Mouse (Mus musculus): ENCODE results near the gene Ap1b1. TPM values are rescaled to one million over a fixed set of nuclear protein-coding genes. Genes with fewer than 3 reads are reported as not detected.

The Ap1b1 gene
- polyA plus RNA-seq, 1 experiment from 2014 or later = 126 TPM

- H3K27ac ChIP-seq (ENCODE audit: low read depth, low read length) = peak overlapping the region; percentile 96
- H3K9ac ChIP-seq (ENCODE audit: low read depth, low read length) = peak overlapping the region; percentile 66
- no peaks in the 10 kb centered on the region for H3K9me3 ChIP-seq (ENCODE audit: control insufficient read depth, low read length)
- peak overlapping the region; percentile 41 for H3K4me3 ChIP-seq (ENCODE audit: low read depth, low read length)
- H3K4me2 ChIP-seq = peak overlapping the region; percentile 58
- H3K27me3 ChIP-seq (replicated peaks; ENCODE audit: control insufficient read depth, insufficient read depth, low read length) = no peaks in the 10 kb centered on the region
- DNase-seq (ENCODE audit: low spot score) (no peak), ATAC-seq (replicated peaks; ENCODE audit: low FRiP score) (peak; percentile 93)
- peaks cover 15% of the 10 kb centered on the region for H3K36me3 ChIP-seq (ENCODE audit: control insufficient read depth, insufficient read depth, low read length)
- peaks cover 31% of the 10 kb centered on the region for H3K4me1 ChIP-seq (replicated peaks; ENCODE audit: control insufficient read depth, insufficient read depth, low read length)
- WGBS = 49% methylated on average over 3 of the region's 3 CpGs
These were observed 22.9 kb downstream of the Ap1b1 start for GRCm38 (mm10) chr11:5009354-5010074.

DNA sequence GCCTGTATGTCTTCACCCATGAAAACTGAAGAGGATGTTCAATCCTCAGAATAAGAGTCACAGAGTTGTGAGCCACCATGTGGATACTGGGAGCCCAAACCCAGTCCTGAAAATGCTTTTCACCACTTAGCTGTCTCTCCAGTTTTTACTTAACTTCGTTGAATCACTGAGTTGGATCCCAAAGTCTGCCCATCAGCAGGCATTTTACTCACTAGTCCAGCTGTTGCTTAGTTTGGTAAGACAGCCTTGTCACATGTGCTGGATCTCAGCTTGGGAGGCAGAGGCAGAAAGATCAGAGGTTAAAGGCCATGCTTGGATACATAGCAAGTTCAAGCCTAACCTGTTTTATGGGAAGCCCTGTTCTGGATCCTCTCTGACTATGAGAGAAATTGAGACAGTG lies 23.6 kb downstream of the Ap1b1 start:
- H3K9ac ChIP-seq (ENCODE audit: low read depth, low read length) = peak overlapping the region; percentile 54
- ATAC-seq (replicated peaks; ENCODE audit: low FRiP score) = no peak

DNA sequence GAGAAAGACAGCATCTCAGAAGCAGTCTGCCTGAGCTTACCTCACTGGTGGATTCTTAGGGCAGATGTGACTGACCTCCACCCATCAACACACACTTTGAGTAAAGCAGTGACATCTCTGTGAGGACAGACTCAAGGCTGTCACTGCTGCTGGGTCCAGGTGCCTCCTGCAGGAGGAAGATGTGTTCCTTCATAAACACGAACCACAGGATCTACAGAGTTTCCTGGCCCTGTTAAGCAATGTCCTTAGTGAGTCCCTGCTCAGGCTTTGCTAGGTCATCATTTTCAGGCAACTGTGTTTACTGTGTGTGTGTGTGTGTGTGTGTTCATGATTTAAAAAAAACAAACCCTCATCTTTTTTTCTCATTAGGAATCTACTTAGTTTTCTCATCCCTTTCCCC lies 24.9 kb downstream of the Ap1b1 start:
- Histone ChIP-seq H3K36me3 (ENCODE audit: control insufficient read depth, insufficient read depth, low read length) (peaks cover 28% of the 10 kb centered on the region), H3K27ac (ENCODE audit: low read depth, low read length) (0 out of 2 replicates have a peak overlapping the region, but pooled peaks have one; percentile 5), H3K9ac (ENCODE audit: low read depth, low read length) (no peak overlapping the region), H3K27me3 (replicated peaks; ENCODE audit: control insufficient read depth, insufficient read depth, low read length) (no peaks in the 10 kb centered on the region), H3K9me3 (ENCODE audit: control insufficient read depth, low read length) (no peaks in the 10 kb centered on the region), H3K4me3 (ENCODE audit: low read depth, low read length) (no peak overlapping the region), H3K4me1 (replicated peaks; ENCODE audit: control insufficient read depth, insufficient read depth, low read length) (peaks cover 21% of the 10 kb centered on the region), H3K4me2 (no peak overlapping the region)
- 68% methylated on average over 1 of the region's 1 CpGs for WGBS
- DNase-seq (ENCODE audit: low spot score) = no peak
- ATAC-seq (replicated peaks; ENCODE audit: low FRiP score) = no peak

More for the DNA sequence above, 23.6 kb downstream of the Ap1b1 start:
- Histone ChIP-seq H3K4me3 (ENCODE audit: low read depth, low read length) (peak overlapping the region; percentile 41), H3K27me3 (replicated peaks; ENCODE audit: control insufficient read depth, insufficient read depth, low read length) (no peaks in the 10 kb centered on the region), H3K9me3 (ENCODE audit: control insufficient read depth, low read length) (no peaks in the 10 kb centered on the region), H3K27ac (ENCODE audit: low read depth, low read length) (peak overlapping the region; percentile 96), H3K36me3 (ENCODE audit: control insufficient read depth, insufficient read depth, low read length) (peaks cover 19% of the 10 kb centered on the region), H3K4me2 (peak overlapping the region; percentile 58), H3K4me1 (replicated peaks; ENCODE audit: control insufficient read depth, insufficient read depth, low read length) (peaks cover 26% of the 10 kb centered on the region)
- 71% methylated on average over 1 of the region's 1 CpGs for WGBS
- DNase-seq (ENCODE audit: low spot score) = no peak

DNA sequence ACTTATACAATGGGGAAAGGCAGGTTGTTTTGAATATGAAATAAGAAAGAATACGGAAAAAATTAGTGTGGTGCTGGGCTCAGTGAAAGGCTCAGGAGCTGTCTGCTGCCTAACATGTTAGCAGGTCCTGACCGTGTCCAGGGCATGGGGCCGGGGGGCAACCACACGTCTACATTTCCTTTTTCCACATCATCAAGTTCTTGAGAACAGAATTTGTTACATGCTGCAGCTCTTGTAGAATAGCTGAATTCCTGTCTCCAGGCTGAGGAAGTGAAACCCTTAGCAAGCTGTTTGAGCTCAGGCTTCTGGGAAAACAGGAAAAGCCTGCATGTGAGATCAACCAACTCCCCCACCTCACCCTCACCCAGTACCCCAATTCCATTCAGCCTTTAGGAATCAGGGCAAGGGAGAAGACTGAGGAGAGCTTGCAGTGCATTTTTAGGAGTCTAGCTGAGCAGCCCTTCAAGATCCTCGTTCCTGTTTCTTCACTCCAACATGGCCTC lies 25.6 kb downstream of the Ap1b1 start:
- H3K4me2 ChIP-seq = no peak overlapping the region
- DNase-seq (ENCODE audit: low spot score) (no peak), ATAC-seq (replicated peaks; ENCODE audit: low FRiP score) (no peak)
- H3K9ac ChIP-seq (ENCODE audit: low read depth, low read length) = no peak overlapping the region
- H3K36me3 ChIP-seq (ENCODE audit: control insufficient read depth, insufficient read depth, low read length) = peaks cover 32% of the 10 kb centered on the region
- WGBS = 76% methylated on average over 5 of the region's 5 CpGs
- H3K9me3 ChIP-seq (ENCODE audit: control insufficient read depth, low read length) = no peaks in the 10 kb centered on the region
- peaks cover 21% of the 10 kb centered on the region for H3K4me1 ChIP-seq (replicated peaks; ENCODE audit: control insufficient read depth, insufficient read depth, low read length)
- peak overlapping the region; percentile 5; the same call in 1 of the 2 replicates for H3K27ac ChIP-seq (ENCODE audit: low read depth, low read length)
- no peak overlapping the region for H3K4me3 ChIP-seq (ENCODE audit: low read depth, low read length)
- H3K27me3 ChIP-seq (replicated peaks; ENCODE audit: control insufficient read depth, insufficient read depth, low read length) = no peaks in the 10 kb centered on the region

DNA sequence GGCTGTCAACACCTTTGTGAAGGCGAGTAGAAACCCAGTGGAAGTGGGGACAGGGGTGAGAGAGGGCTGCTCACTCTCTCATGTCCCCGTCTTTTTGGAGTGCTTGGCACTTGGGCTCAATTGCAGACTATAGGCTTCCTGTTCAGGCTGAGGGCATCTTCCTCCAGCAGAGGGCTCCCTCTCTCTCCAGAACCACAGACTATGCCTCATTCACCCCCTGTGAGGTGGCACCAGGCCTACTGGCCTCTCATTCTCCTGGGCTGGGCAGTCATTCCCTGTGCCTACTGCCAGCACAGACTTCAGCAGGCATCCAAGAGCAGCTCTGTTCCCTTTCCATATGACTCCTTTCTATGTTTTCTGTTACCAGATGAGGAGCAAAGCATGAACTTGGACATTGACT lies 29.1 kb downstream of the Ap1b1 start:
- no peak for DNase-seq (ENCODE audit: low spot score)
- ATAC-seq (replicated peaks; ENCODE audit: low FRiP score) = peak; percentile 68
- no peaks in the 10 kb centered on the region for H3K9me3 ChIP-seq (ENCODE audit: control insufficient read depth, low read length)
- H3K4me2 ChIP-seq = no peak overlapping the region
- no peaks in the 10 kb centered on the region for H3K4me1 ChIP-seq (replicated peaks; ENCODE audit: control insufficient read depth, insufficient read depth, low read length)
- H3K4me3 ChIP-seq (ENCODE audit: low read depth, low read length) = no peak overlapping the region
- WGBS = 57% methylated on average over 2 of the region's 2 CpGs
- H3K36me3 ChIP-seq (ENCODE audit: control insufficient read depth, insufficient read depth, low read length) = peaks cover 57% of the 10 kb centered on the region
- no peaks in the 10 kb centered on the region for H3K27me3 ChIP-seq (replicated peaks; ENCODE audit: control insufficient read depth, insufficient read depth, low read length)
- no peak overlapping the region for H3K27ac ChIP-seq (ENCODE audit: low read depth, low read length)
- H3K9ac ChIP-seq (ENCODE audit: low read depth, low read length) = no peak overlapping the region

GRCm38 (mm10) chr11:5016286-5016685 lies 29.7 kb downstream of the Ap1b1 start:
- no peak overlapping the region for H3K4me2 ChIP-seq
- no peak overlapping the region for H3K27ac ChIP-seq (ENCODE audit: low read depth, low read length)
- no peak overlapping the region for H3K9ac ChIP-seq (ENCODE audit: low read depth, low read length)
- no peaks in the 10 kb centered on the region for H3K9me3 ChIP-seq (ENCODE audit: control insufficient read depth, low read length)
- 88% methylated on average over 5 of the region's 5 CpGs for WGBS
- ATAC-seq (replicated peaks; ENCODE audit: low FRiP score) (no peak), DNase-seq (ENCODE audit: low spot score) (no peak)
- H3K4me1 ChIP-seq (replicated peaks; ENCODE audit: control insufficient read depth, insufficient read depth, low read length) = no peaks in the 10 kb centered on the region
- peaks cover 58% of the 10 kb centered on the region for H3K36me3 ChIP-seq (ENCODE audit: control insufficient read depth, insufficient read depth, low read length)
- no peak overlapping the region for H3K4me3 ChIP-seq (ENCODE audit: low read depth, low read length)
- no peaks in the 10 kb centered on the region for H3K27me3 ChIP-seq (replicated peaks; ENCODE audit: control insufficient read depth, insufficient read depth, low read length)

DNA sequence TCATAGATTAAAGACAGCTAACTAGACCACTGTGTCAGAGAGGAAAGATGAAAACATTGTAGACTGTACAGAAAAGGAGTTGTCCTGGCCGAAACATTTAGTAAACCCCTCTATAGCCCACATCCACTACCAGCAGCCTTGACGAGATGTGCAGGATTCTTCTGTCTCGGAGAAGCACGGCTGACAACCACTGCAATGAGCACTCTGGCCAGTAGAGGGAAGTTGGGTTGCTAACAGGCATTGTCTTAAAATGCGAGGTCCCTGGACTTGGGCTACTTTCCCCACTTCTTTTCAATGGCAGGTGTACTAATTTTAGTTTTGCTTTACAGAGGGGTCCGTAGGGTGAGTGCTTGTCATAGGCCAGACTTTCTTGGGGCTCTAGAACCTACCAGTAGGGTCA lies 30.9 kb downstream of the Ap1b1 start:
- Histone ChIP-seq H3K4me3 (ENCODE audit: low read depth, low read length) (no peak overlapping the region), H3K27ac (ENCODE audit: low read depth, low read length) (no peak overlapping the region), H3K36me3 (ENCODE audit: control insufficient read depth, insufficient read depth, low read length) (peaks cover 58% of the 10 kb centered on the region), H3K4me1 (replicated peaks; ENCODE audit: control insufficient read depth, insufficient read depth, low read length) (no peaks in the 10 kb centered on the region), H3K9ac (ENCODE audit: low read depth, low read length) (no peak overlapping the region), H3K9me3 (ENCODE audit: control insufficient read depth, low read length) (no peaks in the 10 kb centered on the region), H3K4me2 (no peak overlapping the region), H3K27me3 (replicated peaks; ENCODE audit: control insufficient read depth, insufficient read depth, low read length) (no peaks in the 10 kb centered on the region)
- ATAC-seq (replicated peaks; ENCODE audit: low FRiP score) (no peak), DNase-seq (ENCODE audit: low spot score) (no peak)
- 70% methylated on average over 6 of the region's 6 CpGs for WGBS

DNA sequence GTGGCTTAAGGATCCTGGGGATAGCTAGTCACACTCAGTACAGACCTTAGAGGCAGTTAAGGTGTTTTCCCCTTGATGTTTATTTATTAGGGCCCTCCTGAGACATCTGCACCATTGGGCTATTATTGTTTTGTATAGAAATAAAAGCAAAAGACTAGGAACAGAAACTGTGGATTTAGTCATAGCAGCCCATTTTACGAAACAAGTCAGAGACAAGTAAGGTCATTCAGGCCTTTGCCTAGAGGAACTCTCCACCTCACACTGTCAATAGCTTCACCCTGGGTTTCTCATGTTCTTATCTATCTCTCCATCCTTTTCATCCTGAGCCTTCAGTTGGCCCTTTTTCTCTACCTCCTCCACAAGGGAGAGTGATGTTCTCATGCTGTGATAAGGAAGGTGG lies 38.5 kb downstream of the Ap1b1 start:
- no peaks in the 10 kb centered on the region for H3K4me1 ChIP-seq (replicated peaks; ENCODE audit: control insufficient read depth, insufficient read depth, low read length)
- H3K4me3 ChIP-seq (ENCODE audit: low read depth, low read length) = no peak overlapping the region
- ATAC-seq (replicated peaks; ENCODE audit: low FRiP score) = no peak
- no peak overlapping the region for H3K27ac ChIP-seq (ENCODE audit: low read depth, low read length)
- H3K9ac ChIP-seq (ENCODE audit: low read depth, low read length) = no peak overlapping the region
- 100% methylated on average over 1 of the region's 1 CpGs for WGBS
- H3K9me3 ChIP-seq (ENCODE audit: control insufficient read depth, low read length) = no peaks in the 10 kb centered on the region
- H3K27me3 ChIP-seq (replicated peaks; ENCODE audit: control insufficient read depth, insufficient read depth, low read length) = no peaks in the 10 kb centered on the region
- DNase-seq (ENCODE audit: low spot score) = no peak
- no peak overlapping the region for H3K4me2 ChIP-seq
- peaks cover 38% of the 10 kb centered on the region for H3K36me3 ChIP-seq (ENCODE audit: control insufficient read depth, insufficient read depth, low read length)

DNA sequence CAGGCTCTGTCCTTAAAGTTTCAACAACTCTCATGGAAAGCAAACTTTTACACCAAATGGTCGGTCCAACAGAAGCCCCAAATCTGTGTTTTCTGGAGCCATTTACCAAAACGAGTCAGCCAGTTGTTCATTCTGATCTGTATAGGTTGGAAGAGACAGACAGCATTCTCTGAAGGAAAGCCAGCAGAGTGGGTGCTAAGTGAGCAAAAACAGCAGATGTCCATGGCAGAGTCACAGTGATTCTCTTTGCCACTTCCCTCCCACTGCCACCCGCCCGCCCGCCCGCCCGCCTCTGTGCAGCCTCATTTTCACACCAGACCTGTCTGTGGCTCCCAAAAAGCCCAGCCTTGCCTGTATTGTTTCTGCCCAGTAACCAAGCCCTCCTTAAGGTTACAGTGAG lies 41.6 kb downstream of the Ap1b1 start:
- DNase-seq (ENCODE audit: low spot score) = no peak
- ATAC-seq (replicated peaks; ENCODE audit: low FRiP score) = no peak
- no peaks in the 10 kb centered on the region for H3K4me1 ChIP-seq (replicated peaks; ENCODE audit: control insufficient read depth, insufficient read depth, low read length)
- no peak overlapping the region for H3K27ac ChIP-seq (ENCODE audit: low read depth, low read length)
- no peaks in the 10 kb centered on the region for H3K9me3 ChIP-seq (ENCODE audit: control insufficient read depth, low read length)
- 91% methylated on average over 7 of the region's 7 CpGs for WGBS
- no peak overlapping the region for H3K9ac ChIP-seq (ENCODE audit: low read depth, low read length)
- H3K4me3 ChIP-seq (ENCODE audit: low read depth, low read length) = no peak overlapping the region
- H3K27me3 ChIP-seq (replicated peaks; ENCODE audit: control insufficient read depth, insufficient read depth, low read length) = no peaks in the 10 kb centered on the region
- no peak overlapping the region for H3K4me2 ChIP-seq
- H3K36me3 ChIP-seq (ENCODE audit: control insufficient read depth, insufficient read depth, low read length) = peaks cover 45% of the 10 kb centered on the region
